Mouse (Mus musculus) testis, adult 2 months (tissue): ENCODE measurements at regions not wholly inside any gene's neighbourhood (a gene's known extent, or its start where the extent isn't known, plus 50 kb on each side); places are given as distances from the start of the nearest gene placed in this dataset.

ENCODE experiments used
- CTCF ChIP-seq: fragments of 200-500 bp; IDR thresholded peaks from 2 replicates; pipeline ENCODE4 v1.5.1; 2012; ENCODE audit warnings: low read depth, mild to moderate bottlenecking, inconsistent platforms, low read length, moderate library complexity; ENCODE audit not compliant: control insufficient read depth, insufficient read depth, insufficient replicate concordance
- POLR2A ChIP-seq: fragments of 200-500 bp; IDR thresholded peaks from 2 replicates; pipeline ENCODE4 v1.6.1; 2012; ENCODE audit warnings: low read depth, mild to moderate bottlenecking, inconsistent platforms, low read length, moderate library complexity; ENCODE audit not compliant: control insufficient read depth

- TF ChIP-seq POLR2A, result no peak
- TF ChIP-seq CTCF, result no peak
Measured at GRCm38 (mm10) chr15:61395296-61395826, 472.5 kb upstream of the A1bg start.
